15 mouse cellular contexts compared by ENCODE assay signal in the genomic region with DNA sequence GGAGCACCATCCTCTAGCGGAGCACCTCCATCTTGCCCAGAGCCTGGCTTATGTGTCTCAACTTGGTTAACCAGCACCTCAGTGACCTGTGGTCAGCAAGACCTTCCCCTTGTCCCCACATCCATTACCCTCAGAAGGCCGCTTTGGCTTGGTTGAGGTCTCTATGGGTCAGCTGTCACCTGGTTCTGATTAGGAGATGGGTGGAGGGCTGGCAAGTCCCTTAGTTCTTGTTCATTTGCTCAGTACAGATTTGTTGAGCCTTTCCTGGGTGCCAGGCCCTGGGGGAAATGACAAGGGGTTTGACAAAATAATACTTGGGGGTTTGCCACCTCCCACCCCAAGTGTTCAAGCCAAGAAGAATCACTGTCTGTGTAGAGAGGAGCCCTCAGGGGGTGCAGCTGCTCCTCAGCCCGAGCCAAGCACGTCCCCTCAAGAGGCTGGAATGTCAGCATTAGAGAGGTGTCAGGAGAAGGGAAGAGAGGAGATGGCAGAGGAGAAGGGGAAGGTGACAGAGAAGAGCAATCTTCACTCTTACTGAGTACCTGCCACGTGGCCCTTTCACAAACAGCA. TPM values are rescaled to one million over a fixed set of nuclear protein-coding genes. Genes with fewer than 3 reads are reported as not detected.
"Had no signal": no experiment of that assay in that cellular context is flagged by ENCODE, and none has a peak within 500 bp of the region (broad histone marks: within the 10 kb centered on the region; RNA-seq: fewer than 3 reads in every experiment).

No protein-coding gene starts in this region.

- H3K4me1 ChIP-seq: midbrain, embryonic 13.5 days had no signal

- H3K36me3 ChIP-seq: limb, embryonic 13.5 days; midbrain, embryonic 13.5 days had no signal

- ATAC-seq: midbrain, embryonic 13.5 days had no signal

- H3K4me2 ChIP-seq: limb, embryonic 13.5 days; midbrain, embryonic 13.5 days had no signal

- H3K4me3 ChIP-seq: limb, embryonic 13.5 days; midbrain, embryonic 13.5 days had no signal

- H3K9ac ChIP-seq: limb, embryonic 13.5 days; liver, embryonic 14.5 days; midbrain, embryonic 13.5 days had no signal

- DNase-seq: kidney, adult 9 months; layer of hippocampus, adult 9-11 months; layer of hippocampus, postnatal 36 days; thymus, adult 18-20 months; thymus, postnatal 14 days had no signal

- H3K9me3 ChIP-seq: limb, embryonic 13.5 days; midbrain, embryonic 13.5 days had no signal

- H3K27ac ChIP-seq: kidney, postnatal 0 days; limb, embryonic 13.5 days; liver, embryonic 14.5 days; midbrain, embryonic 13.5 days had no signal

- H3K27me3 ChIP-seq: limb, embryonic 13.5 days; midbrain, embryonic 13.5 days had no signal

RNA-seq across cellular contexts. Expression of a gene that starts 23.3 kb away (rescaled TPM):
- total RNA-seq: liver, adult 2 months; midbrain, postnatal 0 days had no signal
- polyA plus RNA-seq: kidney, postnatal 0 days; liver, adult 2 months; lung, embryonic 16.5 days; midbrain, embryonic 13.5 days; neural tube, embryonic 14.5 days; urinary bladder, adult 2 months had no signal

RNA-seq across cellular contexts. Expression of a gene that starts 32.3 kb away (rescaled TPM):
- total RNA-seq: liver, adult 2 months; megakaryocyte progenitor cell, adult 5-6 weeks had no signal
